Mouse (Mus musculus): ENCODE measurements at regions not wholly inside any gene's neighbourhood (a gene's known extent, or its start where the extent isn't known, plus 50 kb on each side); places are given as distances from the start of the nearest gene placed in this dataset.

DNA sequence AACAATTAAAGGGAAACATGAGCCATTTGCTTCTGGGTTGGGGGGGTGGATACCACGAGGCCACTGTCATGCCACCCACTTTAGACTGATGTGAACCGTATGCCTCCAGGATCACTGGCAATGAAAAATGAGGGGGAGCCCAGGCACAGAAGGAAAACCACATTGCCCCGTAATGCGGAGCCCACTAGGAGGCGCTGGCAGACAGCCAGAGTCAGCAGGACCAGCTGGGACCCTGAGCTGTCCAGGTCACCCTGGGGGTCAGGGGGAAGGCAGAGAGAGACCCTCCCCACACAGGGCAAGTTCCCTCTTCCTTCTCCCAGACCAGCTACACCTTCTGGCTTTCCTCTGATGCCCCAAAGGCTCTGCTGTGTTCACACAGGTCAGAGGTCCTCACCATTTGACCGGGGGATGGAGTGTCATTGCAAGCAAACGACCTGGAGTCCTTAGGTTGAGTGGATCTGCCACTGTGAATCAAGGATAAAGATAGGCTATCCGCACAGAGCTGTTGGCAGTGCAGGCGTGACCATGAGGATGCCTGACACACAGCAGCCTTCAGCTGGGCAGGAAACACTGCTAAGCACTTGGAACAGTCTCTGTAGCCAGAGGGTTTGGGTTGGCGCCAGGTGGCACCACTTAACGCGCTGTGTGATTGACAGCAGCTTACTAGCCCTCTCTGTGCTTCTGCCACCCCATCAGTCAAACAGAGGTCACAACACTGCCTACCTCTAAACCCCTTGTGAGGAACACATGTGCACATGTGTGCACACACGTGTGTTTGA lies 400.2 kb downstream of the Sox9 start:
- no peak for DNase-seq

DNA sequence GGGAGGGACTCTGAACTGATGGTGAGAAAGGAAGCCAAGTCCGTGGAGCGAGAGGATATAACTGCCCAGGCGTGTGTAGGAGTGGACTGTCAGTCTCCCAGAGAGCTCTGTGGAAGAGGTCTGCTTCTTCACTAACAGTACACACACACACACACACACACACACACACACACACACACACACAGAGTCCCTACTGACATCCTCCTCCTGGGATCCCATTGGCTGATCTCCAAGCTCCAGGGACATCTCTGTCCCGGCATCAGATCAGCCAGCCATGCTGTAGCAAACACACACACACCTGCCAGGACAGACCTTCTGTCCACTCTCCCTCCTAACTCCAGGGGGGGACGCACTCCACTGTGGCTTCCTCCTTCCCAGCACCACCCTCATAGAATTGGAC lies 401.5 kb downstream of the Sox9 start:
- no peak for DNase-seq

DNA sequence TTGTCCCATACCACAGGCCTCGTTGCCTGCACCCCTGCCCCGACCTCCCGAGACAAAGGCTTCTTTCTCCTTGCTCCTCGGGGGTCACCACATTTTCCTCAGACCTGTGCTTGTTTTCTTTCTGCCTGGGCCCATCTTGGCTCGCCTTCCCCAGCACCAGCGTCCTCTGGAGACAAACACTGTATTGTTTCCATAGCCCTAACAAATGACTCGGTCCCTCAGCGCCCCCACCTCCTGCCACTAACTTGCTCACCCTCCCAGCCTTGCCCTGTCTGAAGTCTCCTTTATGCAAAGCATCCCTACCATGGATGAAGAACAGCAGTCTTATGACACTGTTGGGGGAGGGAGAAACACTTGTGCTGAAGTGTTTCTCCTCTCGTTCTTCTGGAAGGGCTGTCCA lies 402.1 kb downstream of the Sox9 start:
- no peak for DNase-seq

DNA sequence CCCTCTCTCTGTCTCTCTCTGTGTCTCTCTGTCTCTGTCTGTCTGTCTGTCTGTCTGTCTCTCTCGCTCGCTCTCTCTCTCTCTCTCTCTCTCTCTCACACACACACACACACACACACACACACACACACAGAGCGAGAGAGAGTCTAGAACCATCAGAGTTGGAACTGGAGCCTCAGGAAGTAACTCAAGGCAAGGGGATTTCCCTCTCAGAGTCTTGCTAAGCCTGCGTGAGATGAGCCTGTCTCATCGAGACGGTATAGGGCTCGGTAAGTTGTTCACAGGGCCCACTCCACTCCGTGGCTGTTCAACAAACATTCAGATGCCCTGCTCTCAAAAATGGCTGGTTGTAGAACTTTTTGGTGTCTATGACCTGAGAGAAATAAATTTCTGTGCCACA lies 405.4 kb downstream of the Sox9 start:
- no peak for DNase-seq

DNA sequence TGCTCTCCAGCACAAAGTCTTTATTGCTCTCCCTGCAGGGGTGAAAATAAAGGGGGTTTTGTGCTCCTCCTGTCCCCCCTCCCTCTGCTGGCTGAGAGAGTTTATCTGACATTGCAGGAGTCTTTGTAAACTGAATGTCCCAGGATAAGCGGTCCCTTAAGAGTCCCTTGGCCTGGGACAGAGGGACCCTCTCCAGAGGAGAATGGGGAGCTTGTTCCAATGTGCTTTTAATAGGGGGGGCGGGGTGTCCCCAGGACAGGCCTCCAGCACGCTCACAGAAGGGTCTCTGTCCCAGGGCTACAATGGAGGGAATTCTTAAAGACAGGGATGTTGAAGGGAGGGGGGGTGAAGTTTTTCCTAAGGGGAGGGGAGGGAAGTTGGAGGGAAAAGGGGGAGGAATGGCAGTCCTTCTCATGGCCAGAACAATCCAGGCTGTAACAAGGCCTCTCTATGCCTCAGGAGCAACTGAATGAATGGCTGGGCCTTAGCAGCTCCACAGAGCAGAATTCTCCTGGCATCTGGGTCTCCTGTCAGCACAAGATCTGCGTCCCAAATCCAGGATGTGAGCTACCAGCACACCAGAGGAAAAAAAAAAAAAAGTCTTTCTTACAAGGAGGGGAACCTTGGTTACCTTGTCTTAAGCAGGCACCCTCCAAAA lies 406.4 kb downstream of the Sox9 start:
- no peak for DNase-seq

DNA sequence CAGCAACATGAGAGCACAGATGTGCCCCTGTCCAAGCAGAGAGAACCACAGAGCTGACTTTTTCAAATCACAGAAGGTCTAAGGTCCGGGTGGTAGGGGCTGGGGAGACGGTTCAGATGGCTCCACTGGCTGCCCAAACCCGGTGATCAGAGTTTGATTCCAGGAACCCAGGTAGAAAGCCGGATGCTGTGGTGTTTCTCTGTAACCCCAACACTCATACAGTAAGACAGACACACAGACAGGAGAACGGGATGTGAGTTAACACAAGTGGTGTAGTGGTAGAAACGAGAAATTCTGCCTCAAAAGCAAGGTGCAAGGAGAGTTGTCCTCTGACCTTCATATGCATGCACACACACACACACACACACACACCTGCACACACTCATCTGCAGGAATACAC lies 408.0 kb downstream of the Sox9 start:
- no peak for DNase-seq

DNA sequence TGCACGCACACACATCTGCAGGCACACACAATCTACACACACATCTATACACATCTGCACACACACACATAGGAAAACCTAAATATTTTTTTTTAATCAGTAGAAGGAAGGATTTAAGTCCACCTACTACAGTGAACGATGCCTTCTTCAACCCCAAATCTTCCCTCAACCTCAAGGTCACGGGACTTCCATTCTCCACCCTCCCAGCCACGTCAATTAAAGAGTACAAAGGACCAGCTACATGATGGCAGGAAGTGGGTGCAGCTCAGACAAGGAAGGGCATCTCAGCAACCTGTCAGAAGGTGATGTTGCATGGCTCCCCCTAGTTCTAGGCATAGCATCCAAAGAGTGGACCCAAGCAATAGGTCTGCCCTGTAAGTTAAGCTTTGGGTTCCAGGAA lies 408.5 kb downstream of the Sox9 start:
- DNase-seq: no peak

DNA sequence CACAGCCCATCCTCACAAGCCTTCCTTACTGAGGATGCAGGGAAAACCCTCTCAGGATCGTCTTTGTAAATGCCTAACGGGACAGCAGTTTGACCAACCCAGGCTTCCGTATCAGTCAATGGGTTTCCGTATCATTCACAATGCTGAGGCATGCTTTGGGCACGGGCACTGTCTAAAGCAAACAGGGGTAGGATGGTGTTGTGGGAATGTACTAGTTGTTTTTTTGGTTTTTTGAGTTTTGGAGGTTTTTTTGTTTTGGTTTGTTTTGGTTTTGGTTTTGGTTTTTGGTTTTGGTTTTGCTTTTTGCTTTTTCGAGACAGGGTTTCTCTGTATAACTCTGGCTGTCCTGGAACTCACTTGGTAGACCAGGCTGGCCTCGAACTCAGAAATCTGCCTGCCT lies 409.0 kb downstream of the Sox9 start:
- DNase-seq: no peak

DNA sequence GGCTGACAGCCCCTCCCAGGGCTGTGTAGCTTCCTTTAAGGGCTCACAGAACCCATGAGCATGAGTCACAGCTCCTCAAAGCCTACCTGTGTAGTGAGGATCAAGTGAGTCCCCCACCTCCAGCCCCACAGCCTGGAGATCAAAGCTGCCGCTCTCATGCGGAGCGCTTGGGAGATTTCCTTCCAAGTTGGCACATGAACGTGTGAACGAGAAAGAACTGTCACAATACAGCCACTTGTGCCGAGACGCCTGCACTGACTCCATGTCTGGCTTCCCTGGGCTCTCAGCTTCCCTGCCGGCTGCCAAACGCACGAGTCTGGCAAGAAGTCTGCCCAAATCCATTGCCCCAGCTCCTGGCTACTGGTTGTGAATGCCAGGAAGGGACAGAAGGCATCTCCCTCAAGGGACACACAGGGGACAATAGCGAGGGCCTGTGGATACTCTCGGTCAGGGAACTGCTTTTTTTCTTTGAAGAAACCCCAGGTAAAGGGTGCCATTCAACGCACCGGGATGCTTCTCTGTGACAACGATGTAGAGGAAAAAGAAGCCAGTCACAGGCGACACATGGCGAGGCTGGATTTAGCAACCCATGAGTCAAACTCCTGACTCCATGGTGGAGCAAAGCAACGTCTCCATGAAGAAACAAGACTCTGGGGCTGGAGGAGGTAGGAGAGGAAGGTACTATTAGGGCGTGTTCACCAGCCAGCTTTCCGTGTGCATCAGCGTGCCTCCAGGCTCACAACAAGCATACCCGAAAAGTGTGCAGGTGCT lies 410.2 kb downstream of the Sox9 start:
- DNase-seq: peak; percentile 66

DNA sequence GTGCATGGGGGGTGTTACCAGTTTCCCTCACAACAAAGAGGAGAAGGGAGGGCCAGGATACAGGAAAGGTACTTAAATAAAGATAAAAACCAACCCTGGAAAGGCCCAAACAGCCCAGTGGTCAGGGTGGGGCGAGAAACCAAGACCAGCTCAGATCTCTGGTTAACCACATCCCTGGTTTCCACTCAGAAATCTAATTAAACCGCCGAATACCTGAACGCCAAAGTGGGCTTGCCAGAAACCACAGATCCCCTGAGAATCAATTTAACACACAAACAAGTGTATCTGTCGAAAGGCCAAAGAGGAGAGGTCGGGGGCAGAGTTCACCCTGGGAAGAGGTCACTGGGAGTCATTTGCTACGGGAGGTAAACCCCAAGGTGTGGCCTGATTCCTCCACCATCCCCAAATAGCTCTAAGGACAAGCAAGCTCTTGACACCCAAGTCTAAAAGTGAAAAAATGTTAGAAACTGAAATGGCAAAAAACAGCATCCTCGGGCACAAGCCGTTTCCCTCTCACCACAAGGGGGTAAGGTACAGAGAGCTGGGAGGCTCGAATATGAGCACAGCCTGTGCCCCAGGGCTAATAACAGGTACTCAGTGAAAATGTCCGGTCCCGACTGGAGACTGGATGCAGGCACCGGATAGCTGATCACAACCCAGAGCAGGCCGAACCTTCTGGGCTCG lies 412.3 kb downstream of the Sox9 start:
- no peak for DNase-seq
